Mouse (Mus musculus): ENCODE results near the gene Dnajb9. TPM values are rescaled to one million over a fixed set of nuclear protein-coding genes. Genes with fewer than 3 reads are reported as not detected.

The Dnajb9 gene
- 240 TPM for polyA plus RNA-seq (2014; fragmentation: Illumina TruSeq; extraction: RNeasy Lipid Tissue Mini Kit (QIAGEN cat#74804); ENCODE audit: low read depth, low replicate concordance)

GRCm38 (mm10) chr12:44209824-44210752 lies at the start of gene Dnajb9:
TSS of gene Dnajb9 (minus strand) at chr12:44210326.

GRCm38 (mm10) chr12:44221070-44221469 lies 10.9 kb upstream of the Dnajb9 start, which contains the start of gene Pnpla8:
TSS of gene Pnpla8 (plus strand) at chr12:44221370.

Other genes with a start within 250 kb of the Dnajb9 start
- gene Pnpla8, start 11.0 kb upstream of the Dnajb9 start, polyA plus RNA-seq (2014; fragmentation: Illumina TruSeq; extraction: RNeasy Lipid Tissue Mini Kit (QIAGEN cat#74804); ENCODE audit: low read depth, low replicate concordance), result 210 TPM
- gene Nrcam, start 118.6 kb upstream of the Dnajb9 start, polyA plus RNA-seq (2014; fragmentation: Illumina TruSeq; extraction: RNeasy Lipid Tissue Mini Kit (QIAGEN cat#74804); ENCODE audit: low read depth, low replicate concordance), result 2.1 TPM